Mouse (Mus musculus): ENCODE results near the gene Prm3. TPM values are rescaled to one million over a fixed set of nuclear protein-coding genes. Genes with fewer than 3 reads are reported as not detected.

Gene Prm3
- polyA plus RNA-seq (2015; fragmentation: Nextera tagmentation; extraction: Ambion mirVana), result not detected in 2 replicates

DNA sequence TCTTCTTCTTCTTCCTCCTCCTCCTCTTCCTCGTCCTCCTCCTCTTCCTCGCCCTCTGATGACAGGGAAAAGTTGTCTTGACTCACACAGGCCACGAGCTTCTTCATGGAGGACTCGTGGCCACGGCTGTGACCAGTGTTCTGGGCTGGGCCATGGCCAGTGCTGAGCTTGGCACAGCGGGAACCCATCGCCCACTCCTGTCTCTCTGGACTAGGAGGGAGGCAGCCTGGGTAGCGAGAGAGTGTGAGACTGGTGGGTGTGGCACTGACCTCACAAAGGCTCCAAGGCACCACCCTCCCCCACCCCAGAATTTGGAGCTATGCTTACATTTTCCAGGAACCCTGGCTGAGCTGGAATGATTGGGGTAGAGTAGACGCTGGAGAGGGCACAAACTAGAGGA, at the start of gene Prm3:
TSS of gene Prm3 (minus strand) at position 213 of the 400 bp plus-strand sequence.
- Histone ChIP-seq H3K36me3 (ENCODE audit: control insufficient read depth, insufficient read depth) (no peaks in the 10 kb centered on the region), H3K9me3 (ENCODE audit: control insufficient read depth, low read length) (no peaks in the 10 kb centered on the region), H3K4me3 (replicated peaks; ENCODE audit: low read length) (no peak within 1 kb of the TSS), H3K9ac (replicated peaks; ENCODE audit: low read depth, low read length) (no peak within 1 kb of the TSS), H3K4me1 (replicated peaks; ENCODE audit: control insufficient read depth, insufficient read depth, low read length) (peaks cover 4% of the 10 kb centered on the region), H3K27ac (ENCODE audit: low read length) (no peak within 1 kb of the TSS), H3K27me3 (replicated peaks; ENCODE audit: control insufficient read depth, insufficient read depth, low read length) (0 out of 2 replicates have a peak, but pooled peaks cover 3% of the 10 kb centered on the region), H3K4me2 (ENCODE audit: low read length) (no peak within 1 kb of the TSS)
- whole genome bisulfite sequencing, result 76% methylated on average over 9 of the region's 9 CpGs
- ATAC-seq, result no peak

DNA sequence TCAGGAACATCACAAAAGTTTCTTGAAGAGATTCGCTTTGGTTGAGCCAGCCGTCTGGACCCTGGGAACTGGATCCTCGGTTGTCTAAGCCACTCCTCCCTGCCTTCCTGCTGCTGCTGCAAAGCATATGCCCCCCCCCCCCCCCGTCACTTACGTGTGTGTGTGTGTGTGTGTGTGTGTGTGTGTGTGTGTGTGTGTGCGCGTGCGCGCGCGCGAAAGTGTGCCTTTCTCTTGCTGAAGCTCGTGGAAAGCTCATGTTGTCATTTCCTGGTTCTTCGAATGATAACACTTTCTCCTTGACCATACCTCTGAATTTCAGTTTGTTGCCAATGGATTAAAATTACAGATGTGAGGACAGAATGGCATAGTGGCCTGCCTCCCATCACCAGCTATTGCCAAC, 49.3 kb upstream of the Prm3 start:
- Histone ChIP-seq H3K9me3 (ENCODE audit: control insufficient read depth, low read length) (no peaks in the 10 kb centered on the region), H3K9ac (replicated peaks; ENCODE audit: low read depth, low read length) (no peak overlapping the region), H3K4me3 (replicated peaks; ENCODE audit: low read length) (no peak overlapping the region), H3K4me1 (replicated peaks; ENCODE audit: control insufficient read depth, insufficient read depth, low read length) (peaks cover 12% of the 10 kb centered on the region), H3K36me3 (ENCODE audit: control insufficient read depth, insufficient read depth) (no peaks in the 10 kb centered on the region), H3K4me2 (ENCODE audit: low read length) (no peak overlapping the region), H3K27me3 (replicated peaks; ENCODE audit: control insufficient read depth, insufficient read depth, low read length) (no peaks in the 10 kb centered on the region), H3K27ac (ENCODE audit: low read length) (no peak overlapping the region)
- no peak for ATAC-seq
- 89% methylated on average over 12 of the region's 14 CpGs for WGBS

DNA sequence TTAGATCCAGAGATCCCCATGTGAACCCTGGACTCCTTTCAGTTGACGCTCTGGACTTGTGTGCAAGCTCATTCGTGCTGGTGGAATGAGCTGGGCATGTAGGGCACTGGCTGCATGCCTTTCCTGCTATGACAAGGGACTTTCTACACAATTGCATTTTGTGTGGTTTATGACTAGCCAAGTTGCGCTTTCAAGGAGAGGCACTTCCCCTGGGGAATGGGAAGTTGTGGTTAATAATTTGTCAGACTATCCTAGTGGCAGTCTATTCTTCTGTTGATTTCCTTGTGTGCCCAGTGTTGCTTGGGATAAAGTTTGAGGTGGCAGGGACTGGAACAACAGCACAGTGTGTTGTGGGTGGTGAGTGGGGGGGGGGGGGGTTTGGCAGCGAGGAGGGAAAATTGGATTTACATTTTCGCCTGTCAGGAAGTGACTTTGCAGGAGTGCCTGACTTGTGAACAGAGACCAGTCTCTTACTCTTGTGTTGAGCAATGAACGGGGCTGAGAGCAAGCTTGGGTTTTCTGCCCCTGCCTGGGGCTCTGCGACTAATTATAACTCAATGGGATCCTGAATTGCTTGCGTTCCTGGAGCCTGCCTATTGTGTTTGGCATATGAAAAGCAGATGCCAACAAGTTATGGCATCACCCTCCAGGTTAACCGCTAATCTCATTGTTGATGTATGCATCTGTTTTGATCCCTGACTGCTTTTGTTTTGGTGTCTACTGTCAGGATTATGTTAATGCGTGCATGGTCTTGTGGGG, 48.0 kb upstream of the Prm3 start:
- Histone ChIP-seq H3K9ac (replicated peaks; ENCODE audit: low read depth, low read length) (no peak overlapping the region), H3K4me1 (replicated peaks; ENCODE audit: control insufficient read depth, insufficient read depth, low read length) (peaks cover 10% of the 10 kb centered on the region), H3K4me3 (replicated peaks; ENCODE audit: low read length) (no peak overlapping the region), H3K27me3 (replicated peaks; ENCODE audit: control insufficient read depth, insufficient read depth, low read length) (no peaks in the 10 kb centered on the region), H3K27ac (ENCODE audit: low read length) (no peak overlapping the region), H3K36me3 (ENCODE audit: control insufficient read depth, insufficient read depth) (no peaks in the 10 kb centered on the region), H3K9me3 (ENCODE audit: control insufficient read depth, low read length) (no peaks in the 10 kb centered on the region), H3K4me2 (ENCODE audit: low read length) (no peak overlapping the region)
- 47% methylated on average over 10 of the region's 10 CpGs for WGBS
- ATAC-seq, result no peak

DNA sequence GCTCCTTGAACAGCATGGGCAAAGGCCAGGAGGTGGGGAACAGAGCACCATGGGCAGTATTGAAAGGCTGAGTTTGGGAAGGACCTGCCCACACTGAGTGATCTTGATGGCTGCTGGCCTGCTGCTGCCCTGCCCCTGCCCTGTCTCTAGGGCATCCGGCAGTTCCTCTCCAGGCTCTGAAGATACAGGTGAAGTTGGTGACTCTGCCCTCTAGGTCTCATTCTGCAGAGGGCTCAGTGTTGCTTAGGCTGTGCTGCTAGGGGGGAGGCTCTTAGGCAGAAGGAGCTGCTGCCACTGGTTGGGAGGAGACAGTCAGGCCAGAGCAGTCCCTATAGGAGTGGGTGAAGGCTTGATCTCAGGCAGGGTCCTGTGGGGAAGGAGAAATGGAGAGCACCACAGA, 47.2 kb upstream of the Prm3 start:
- H3K9ac ChIP-seq (replicated peaks; ENCODE audit: low read depth, low read length), result no peak overlapping the region
- ATAC-seq, result no peak
- H3K27me3 ChIP-seq (replicated peaks; ENCODE audit: control insufficient read depth, insufficient read depth, low read length), result no peaks in the 10 kb centered on the region
- H3K27ac ChIP-seq (ENCODE audit: low read length), result no peak overlapping the region
- no peaks in the 10 kb centered on the region for H3K9me3 ChIP-seq (ENCODE audit: control insufficient read depth, low read length)
- 88% methylated on average over 1 of the region's 1 CpGs for WGBS
- no peak overlapping the region for H3K4me3 ChIP-seq (replicated peaks; ENCODE audit: low read length)
- H3K4me1 ChIP-seq (replicated peaks; ENCODE audit: control insufficient read depth, insufficient read depth, low read length), result peaks cover 7% of the 10 kb centered on the region
- no peak overlapping the region for H3K4me2 ChIP-seq (ENCODE audit: low read length)
- H3K36me3 ChIP-seq (ENCODE audit: control insufficient read depth, insufficient read depth), result no peaks in the 10 kb centered on the region

GRCm38 (mm10) chr16:10837250-10837649, 46.5 kb upstream of the Prm3 start:
- Histone ChIP-seq H3K36me3 (ENCODE audit: control insufficient read depth, insufficient read depth) (no peaks in the 10 kb centered on the region), H3K27ac (ENCODE audit: low read length) (no peak overlapping the region), H3K4me3 (replicated peaks; ENCODE audit: low read length) (no peak overlapping the region), H3K4me2 (ENCODE audit: low read length) (no peak overlapping the region), H3K9ac (replicated peaks; ENCODE audit: low read depth, low read length) (no peak overlapping the region), H3K9me3 (ENCODE audit: control insufficient read depth, low read length) (no peaks in the 10 kb centered on the region), H3K4me1 (replicated peaks; ENCODE audit: control insufficient read depth, insufficient read depth, low read length) (peaks cover 7% of the 10 kb centered on the region), H3K27me3 (replicated peaks; ENCODE audit: control insufficient read depth, insufficient read depth, low read length) (no peaks in the 10 kb centered on the region)
- 96% methylated on average over 3 of the region's 3 CpGs for WGBS
- no peak for ATAC-seq

DNA sequence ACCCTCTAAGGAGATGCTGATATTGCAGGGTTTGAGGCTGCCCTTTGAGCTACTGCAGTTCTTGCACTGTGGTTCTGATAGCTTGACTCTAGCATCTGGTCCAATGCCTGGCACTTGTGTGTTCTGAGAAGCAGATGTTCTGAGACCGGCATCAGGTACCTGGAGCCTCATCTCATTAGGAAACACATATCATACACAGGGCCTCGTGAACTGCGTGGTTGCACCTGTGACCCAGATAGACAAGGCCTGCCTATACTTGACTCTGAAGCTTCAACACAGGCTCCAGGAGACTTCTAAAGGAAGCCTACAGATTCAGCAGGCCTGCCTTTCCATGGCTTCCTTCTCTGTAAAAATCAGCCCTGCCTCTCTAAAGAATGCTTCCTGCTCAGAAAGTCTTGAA, 45.7 kb upstream of the Prm3 start:
- WGBS, result 89% methylated on average over 3 of the region's 3 CpGs
- H3K27ac ChIP-seq (ENCODE audit: low read length), result no peak overlapping the region
- H3K36me3 ChIP-seq (ENCODE audit: control insufficient read depth, insufficient read depth), result no peaks in the 10 kb centered on the region
- H3K9me3 ChIP-seq (ENCODE audit: control insufficient read depth, low read length), result no peaks in the 10 kb centered on the region
- no peak overlapping the region for H3K4me2 ChIP-seq (ENCODE audit: low read length)
- no peaks in the 10 kb centered on the region for H3K27me3 ChIP-seq (replicated peaks; ENCODE audit: control insufficient read depth, insufficient read depth, low read length)
- H3K4me1 ChIP-seq (replicated peaks; ENCODE audit: control insufficient read depth, insufficient read depth, low read length), result peaks cover 7% of the 10 kb centered on the region
- H3K9ac ChIP-seq (replicated peaks; ENCODE audit: low read depth, low read length), result no peak overlapping the region
- ATAC-seq, result no peak
- H3K4me3 ChIP-seq (replicated peaks; ENCODE audit: low read length), result no peak overlapping the region

DNA sequence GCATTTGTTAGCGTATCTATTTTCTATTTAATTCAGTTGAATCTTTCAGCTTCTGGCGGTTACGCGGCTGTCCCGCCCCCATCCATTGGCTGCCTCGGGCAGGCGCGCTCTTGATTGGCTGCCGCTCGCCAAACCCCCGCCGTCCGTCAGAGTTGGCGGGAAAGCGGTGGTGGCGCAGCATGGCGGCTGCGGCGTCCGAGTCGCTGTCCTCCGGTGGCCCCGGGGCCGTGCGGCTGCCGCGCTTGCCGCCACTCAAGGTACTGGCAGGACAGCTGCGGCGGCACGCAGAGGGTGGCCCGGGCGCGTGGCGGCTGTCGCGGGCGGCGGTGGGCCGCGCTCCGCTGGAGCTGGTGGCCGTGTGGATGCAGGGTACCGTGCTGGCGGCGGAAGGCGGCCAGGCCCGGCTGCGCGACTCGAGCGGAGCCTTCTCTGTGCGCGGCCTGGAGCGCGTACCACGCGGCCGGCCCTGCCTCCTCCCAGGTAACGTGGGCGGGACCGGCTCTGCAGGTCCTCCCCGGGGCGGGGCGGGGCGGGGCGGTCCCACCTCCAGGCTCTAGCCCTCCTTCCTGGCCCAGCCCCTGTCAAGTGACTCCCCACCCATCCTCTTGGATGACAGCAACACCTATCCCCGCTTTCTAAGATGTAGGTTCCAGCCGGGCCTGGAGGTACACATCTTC, 44.3 kb upstream of the Prm3 start, which contains the start of gene Rmi2:
TSS of gene Rmi2 (plus strand) at position 149 of the 677 bp plus-strand sequence.
- peak within 1 kb of the TSS; percentile 87 for H3K4me3 ChIP-seq (replicated peaks; ENCODE audit: low read length)
- H3K9me3 ChIP-seq (ENCODE audit: control insufficient read depth, low read length), result no peaks in the 10 kb centered on the region
- H3K27me3 ChIP-seq (replicated peaks; ENCODE audit: control insufficient read depth, insufficient read depth, low read length), result no peaks in the 10 kb centered on the region
- peak within 1 kb of the TSS; percentile 57 for H3K9ac ChIP-seq (replicated peaks; ENCODE audit: low read depth, low read length)
- peak within 1 kb of the TSS; percentile 96 for H3K4me2 ChIP-seq (ENCODE audit: low read length)
- H3K4me1 ChIP-seq (replicated peaks; ENCODE audit: control insufficient read depth, insufficient read depth, low read length), result peaks cover 7% of the 10 kb centered on the region
- no peaks in the 10 kb centered on the region for H3K36me3 ChIP-seq (ENCODE audit: control insufficient read depth, insufficient read depth)
- no peak within 1 kb of the TSS for H3K27ac ChIP-seq (ENCODE audit: low read length)
- under 1% methylated on average over 65 of the region's 69 CpGs for WGBS
- ATAC-seq, result peak; percentile 98

GRCm38 (mm10) chr16:10834542-10834910, 43.8 kb upstream of the Prm3 start:
- no peak for ATAC-seq
- peak overlapping the region; percentile 39 for H3K9ac ChIP-seq (replicated peaks; ENCODE audit: low read depth, low read length)
- H3K9me3 ChIP-seq (ENCODE audit: control insufficient read depth, low read length), result no peaks in the 10 kb centered on the region
- no peak overlapping the region for H3K27ac ChIP-seq (ENCODE audit: low read length)
- H3K27me3 ChIP-seq (replicated peaks; ENCODE audit: control insufficient read depth, insufficient read depth, low read length), result no peaks in the 10 kb centered on the region
- 7% methylated on average over 12 of the region's 12 CpGs for WGBS
- peak overlapping the region; percentile 87 for H3K4me3 ChIP-seq (replicated peaks; ENCODE audit: low read length)
- H3K4me1 ChIP-seq (replicated peaks; ENCODE audit: control insufficient read depth, insufficient read depth, low read length), result peaks cover 7% of the 10 kb centered on the region
- peak overlapping the region; percentile 96 for H3K4me2 ChIP-seq (ENCODE audit: low read length)
- H3K36me3 ChIP-seq (ENCODE audit: control insufficient read depth, insufficient read depth), result no peaks in the 10 kb centered on the region

- WGBS, result 78% methylated on average over 4 of the region's 4 CpGs
These were observed 37.7 kb upstream of the Prm3 start for GRCm38 (mm10) chr16:10828461-10828805.

More at GRCm38 (mm10) chr16:10828461-10828805, 37.7 kb upstream of the Prm3 start:
- Histone ChIP-seq H3K9me3 (ENCODE audit: control insufficient read depth, low read length) (no peaks in the 10 kb centered on the region), H3K36me3 (ENCODE audit: control insufficient read depth, insufficient read depth) (no peaks in the 10 kb centered on the region), H3K4me1 (replicated peaks; ENCODE audit: control insufficient read depth, insufficient read depth, low read length) (no peaks in the 10 kb centered on the region), H3K4me3 (replicated peaks; ENCODE audit: low read length) (no peak overlapping the region), H3K27me3 (replicated peaks; ENCODE audit: control insufficient read depth, insufficient read depth, low read length) (no peaks in the 10 kb centered on the region), H3K27ac (ENCODE audit: low read length) (no peak overlapping the region), H3K4me2 (ENCODE audit: low read length) (no peak overlapping the region), H3K9ac (replicated peaks; ENCODE audit: low read depth, low read length) (no peak overlapping the region)
- no peak for ATAC-seq

All from forebrain, embryonic 16.5 days (tissue).